12 mouse cellular contexts compared by ENCODE assay signal in the genomic region with DNA sequence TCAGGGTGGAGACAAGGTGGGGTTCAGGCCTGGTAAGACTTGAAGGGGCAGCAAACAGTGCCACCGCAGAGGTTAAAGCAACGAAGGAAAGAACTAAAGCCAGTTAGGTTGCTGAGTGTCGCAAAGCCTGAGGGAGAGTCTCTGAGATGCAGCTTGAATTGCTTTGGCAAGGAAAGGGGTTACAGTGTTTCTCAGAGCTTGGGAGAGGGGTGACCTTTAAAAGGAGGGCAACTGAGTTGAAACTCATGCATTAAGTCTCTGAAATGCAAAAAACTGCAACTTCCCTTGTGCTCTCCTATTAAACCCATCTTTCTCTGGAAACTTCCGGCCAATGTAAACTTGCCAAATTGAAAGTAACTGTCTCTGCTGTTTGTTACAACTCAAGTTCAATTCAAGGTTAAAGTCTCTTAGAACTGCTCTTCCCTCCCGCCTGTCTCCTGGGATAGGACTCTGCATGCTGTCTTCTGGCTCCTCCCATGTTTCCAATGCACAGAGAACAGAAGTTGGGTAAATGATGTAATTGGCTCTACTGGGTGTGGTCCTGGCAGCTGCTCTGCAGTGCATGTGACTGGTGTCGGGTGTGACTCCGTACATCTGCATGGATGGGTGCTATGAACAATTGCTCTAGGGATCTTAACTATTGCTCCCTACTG.
DNase-seq lines count a peak whose midpoint lies in the region; ATAC-seq and TF ChIP-seq lines count a peak whose summit lies in the region.
"Had no signal": no experiment of that assay in that cellular context is flagged by ENCODE, and none has a peak within 500 bp of the region (broad histone marks: within the 10 kb centered on the region; RNA-seq: fewer than 3 reads in every experiment).

No protein-coding gene starts in this region.

- no peak for TF ChIP-seq CTCF in gastrocnemius, adult 2 months (IDR thresholded peaks at IDR 0.05)
- TF ChIP-seq CTCF in intestine, postnatal 0 days (IDR thresholded peaks at IDR 0.05; ENCODE audit: low read depth): no peak

- intact Hi-C loops in gastrocnemius, adult 2 months (cut with DNase I): no loop called here
- intact Hi-C loops in gastrocnemius, postnatal 36 days (cut with DNase I): no loop called here

- H3K9ac ChIP-seq in embryonic facial prominence, embryonic 13.5 days: no peak overlapping the region
- no peak overlapping the region for H3K9ac ChIP-seq in intestine, postnatal 0 days (ENCODE audit: low read depth, low read length)
- H3K9ac ChIP-seq: forebrain, embryonic 12.5 days had no signal

- no peak overlapping the region for H3K4me2 ChIP-seq in embryonic facial prominence, embryonic 13.5 days
- no peak overlapping the region for H3K4me2 ChIP-seq in intestine, postnatal 0 days (replicated peaks; ENCODE audit: low read depth)
- H3K4me2 ChIP-seq: forebrain, embryonic 12.5 days had no signal

- H3K4me1 ChIP-seq in embryonic facial prominence, embryonic 13.5 days: peaks cover 17% of the 10 kb centered on the region
- no peaks in the 10 kb centered on the region for H3K4me1 ChIP-seq in intestine, postnatal 0 days (replicated peaks; ENCODE audit: control insufficient read depth, insufficient read depth, low read length)
- H3K4me1 ChIP-seq: forebrain, embryonic 12.5 days had no signal

- no peaks in the 10 kb centered on the region for H3K36me3 ChIP-seq in embryonic facial prominence, embryonic 13.5 days
- H3K36me3 ChIP-seq in intestine, postnatal 0 days (ENCODE audit: control insufficient read depth, insufficient read depth): no peaks in the 10 kb centered on the region
- H3K36me3 ChIP-seq: forebrain, embryonic 12.5 days had no signal

- peak overlapping the region; percentile 59 for H3K27ac ChIP-seq in gastrocnemius, adult 2 months
- H3K27ac ChIP-seq in embryonic facial prominence, embryonic 13.5 days: peak overlapping the region; percentile 49
- no peak overlapping the region for H3K27ac ChIP-seq in intestine, postnatal 0 days (ENCODE audit: low read depth, low read length)
- H3K27ac ChIP-seq: forebrain, embryonic 12.5 days had no signal

- no peak for ATAC-seq in embryonic facial prominence, embryonic 13.5 days (ENCODE audit: insufficient number of reproducible peaks, insufficient read depth, low FRiP score, low TSS enrichment, low read depth)
- peak; percentile 54; the same call in 1 of the 2 replicates for ATAC-seq in intestine, postnatal 0 days
- ATAC-seq: CD4-positive, CD25-positive, alpha-beta regulatory T cell, adult 4 months had no signal

- H3K9me3 ChIP-seq in embryonic facial prominence, embryonic 13.5 days: no peaks in the 10 kb centered on the region
- H3K9me3 ChIP-seq in intestine, postnatal 0 days (ENCODE audit: control insufficient read depth): no peaks in the 10 kb centered on the region
- H3K9me3 ChIP-seq: forebrain, embryonic 12.5 days had no signal

- no peak overlapping the region for H3K4me3 ChIP-seq in gastrocnemius, adult 2 months
- H3K4me3 ChIP-seq in embryonic facial prominence, embryonic 13.5 days: no peak overlapping the region
- no peak overlapping the region for H3K4me3 ChIP-seq in intestine, postnatal 0 days (ENCODE audit: low read depth, low read length)
- H3K4me3 ChIP-seq: forebrain, embryonic 12.5 days had no signal

- DNase-seq in gastrocnemius, adult 2 months: no peak
- no peak for DNase-seq in gastrocnemius, postnatal 36 days
- DNase-seq in 3T3-L1 (ENCODE audit: low read depth, low spot score): peak; percentile 75
- DNase-seq in spleen, postnatal 4 days (ENCODE audit: low spot score in 2 of 2): no peak
- DNase-seq in cerebellum, adult 18-20 months: no peak
- no peak for DNase-seq in left cerebral cortex, adult 11 months (ENCODE audit: low spot score)
- DNase-seq: cerebellum, postnatal 25 days; left cerebral cortex, postnatal 4 days had no signal

- WGBS in embryonic facial prominence, embryonic 13.5 days: 61% methylated on average over 7 of the region's 7 CpGs
- 39% methylated on average over 7 of the region's 7 CpGs for WGBS in intestine, postnatal 0 days

- no peaks in the 10 kb centered on the region for H3K27me3 ChIP-seq in embryonic facial prominence, embryonic 13.5 days
- no peaks in the 10 kb centered on the region for H3K27me3 ChIP-seq in intestine, postnatal 0 days (replicated peaks; ENCODE audit: control insufficient read depth, insufficient read depth, low read length)
- H3K27me3 ChIP-seq: forebrain, embryonic 12.5 days had no signal
